Mouse (Mus musculus) spleen, adult 2 months (tissue): ENCODE measurements at regions not wholly inside any gene's neighbourhood (a gene's known extent, or its start where the extent isn't known, plus 50 kb on each side); places are given as distances from the start of the nearest gene placed in this dataset.

Experiments used
- CTCF ChIP-seq: fragments of 200-500 bp; IDR thresholded peaks from 2 replicates; pipeline ENCODE4 v1.5.1; 2011; ENCODE audit warnings: mild to moderate bottlenecking, inconsistent platforms; ENCODE audit not compliant: insufficient read depth, insufficient read length, insufficient replicate concordance; ENCODE audit errors: extremely low read depth
- POLR2A ChIP-seq: fragments of 200-500 bp; IDR thresholded peaks from 2 replicates; pipeline ENCODE4 v1.6.1; 2011; ENCODE audit warnings: low read depth, low read length, inconsistent platforms

GRCm38 (mm10) chr10:126775946-126776345, 125.2 kb downstream of the Atp23 start:
- no peak for TF ChIP-seq POLR2A
- no peak for TF ChIP-seq CTCF
